Mouse (Mus musculus): Measurements from ENCODE around the gene Sympk. TPM values are rescaled to one million over a fixed set of nuclear protein-coding genes. Genes with fewer than 3 reads are reported as not detected.

Sympk gene
- total RNA-seq, 4 experiments from 2014 or later, result 110 to 113 (median 111) TPM

GRCm38 (mm10) chr7:19007026-19007977 is 16.9 kb upstream of the Sympk start:
- no peak for DNase-seq

- no peak for DNase-seq
These were observed 13.6 kb upstream of the Sympk start for GRCm38 (mm10) chr7:19010581-19010980.

GRCm38 (mm10) chr7:19012025-19012621 is 12.1 kb upstream of the Sympk start:
- no peak for DNase-seq

- no peak for DNase-seq
These were observed 11.3 kb upstream of the Sympk start for GRCm38 (mm10) chr7:19012882-19013281.

GRCm38 (mm10) chr7:19014452-19014851 is 9.7 kb upstream of the Sympk start:
- no peak for DNase-seq

GRCm38 (mm10) chr7:19016042-19016441 is 8.1 kb upstream of the Sympk start:
- DNase-seq, result no peak

GRCm38 (mm10) chr7:19017909-19018308 is 6.3 kb upstream of the Sympk start:
- DNase-seq, result no peak

- no peak for DNase-seq
These were observed 3.1 kb upstream of the Sympk start for GRCm38 (mm10) chr7:19021048-19021447.

- no peak for DNase-seq
These were observed 1.8 kb upstream of the Sympk start for GRCm38 (mm10) chr7:19022189-19022958.

- peak; percentile 52 for DNase-seq
These were observed 791 bp upstream of the Sympk start, which contains the start of gene Foxa3 for GRCm38 (mm10) chr7:19023357-19023814. TSS of gene Foxa3 (minus strand) at chr7:19023538.

GRCm38 (mm10) chr7:19024581-19025255 is 541 bp downstream of the Sympk start:
- DNase-seq, result peak; percentile 41

- no peak for DNase-seq
These were observed 3.9 kb downstream of the Sympk start for GRCm38 (mm10) chr7:19028067-19028466.

- DNase-seq, result no peak
These were observed 5.0 kb downstream of the Sympk start for GRCm38 (mm10) chr7:19029084-19029653.

GRCm38 (mm10) chr7:19031641-19032040 is 7.5 kb downstream of the Sympk start:
- no peak for DNase-seq

- DNase-seq, result peak; percentile 50
These were observed 20.4 kb downstream of the Sympk start for GRCm38 (mm10) chr7:19044616-19045015.

GRCm38 (mm10) chr7:19046286-19047069 is 22.3 kb downstream of the Sympk start:
- DNase-seq, result peak; percentile 86

GRCm38 (mm10) chr7:19048006-19048527 is 23.9 kb downstream of the Sympk start:
- no peak for DNase-seq

- no peak for DNase-seq
These were observed 25.1 kb downstream of the Sympk start for GRCm38 (mm10) chr7:19049252-19049651.

GRCm38 (mm10) chr7:19050172-19050571 is 26.0 kb downstream of the Sympk start:
- DNase-seq, result no peak

- DNase-seq, result no peak
These were observed 27.0 kb downstream of the Sympk start for GRCm38 (mm10) chr7:19051161-19051560.

Measured in adrenal gland, adult 8-10 months (tissue).